Mouse (Mus musculus) embryo, embryonic 10 days (tissue): ENCODE measurements around the gene Ano7.
"Not testable (repeated sequence)": the region's sequence is repeated elsewhere in the genome, so short reads cannot be mapped to it uniquely, and the experiment has no call there.

ENCODE experiments used
- DNase-seq: peaks from one replicate; pipeline ENCODE4 v3.0.0-alpha.2; 2015; ENCODE audit warnings: low spot score

The Ano7 gene

GRCm38 (mm10) chr1:93450118-93450517, 76.4 kb downstream of the Ano7 start:
- DNase-seq = not testable (repeated sequence)

DNA sequence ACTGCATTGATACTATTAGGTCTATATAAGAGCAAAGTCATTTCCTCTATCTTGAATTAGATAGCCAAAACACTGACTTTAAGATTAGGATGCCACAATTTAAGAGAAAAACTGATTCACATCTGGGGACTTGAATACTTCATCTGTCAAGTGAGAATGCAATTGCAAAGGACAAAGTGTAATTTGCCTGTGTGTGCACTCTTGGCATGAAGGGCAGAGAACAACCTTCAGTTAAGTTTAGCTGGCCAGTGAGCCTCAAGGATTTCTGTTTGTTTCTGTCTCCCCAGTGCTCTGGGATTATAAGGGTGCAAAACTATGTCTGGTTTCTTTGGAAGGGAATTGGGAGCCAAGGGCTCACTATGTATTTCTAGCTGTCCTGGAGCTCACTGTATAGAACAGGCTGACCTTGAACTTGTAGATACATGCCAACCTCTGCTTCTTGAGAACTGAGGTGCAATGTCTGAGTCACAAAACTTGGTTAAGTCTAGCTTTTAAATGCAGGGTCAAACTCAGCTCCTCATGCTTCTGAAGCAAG, 80.1 kb downstream of the Ano7 start:
- no peak for DNase-seq
